Mouse (Mus musculus): ENCODE measurements at regions not wholly inside any gene's neighbourhood (a gene's known extent, or its start where the extent isn't known, plus 50 kb on each side); places are given as distances from the start of the nearest gene placed in this dataset.

GRCm38 (mm10) chr14:100792094-100792493 lies 408.0 kb downstream of the Prr30 start:
- DNase-seq (ENCODE audit: low read depth, low spot score) = no peak

GRCm38 (mm10) chr14:100781882-100782281 lies 418.2 kb downstream of the Prr30 start:
- DNase-seq (ENCODE audit: low read depth, low spot score) = no peak

DNA sequence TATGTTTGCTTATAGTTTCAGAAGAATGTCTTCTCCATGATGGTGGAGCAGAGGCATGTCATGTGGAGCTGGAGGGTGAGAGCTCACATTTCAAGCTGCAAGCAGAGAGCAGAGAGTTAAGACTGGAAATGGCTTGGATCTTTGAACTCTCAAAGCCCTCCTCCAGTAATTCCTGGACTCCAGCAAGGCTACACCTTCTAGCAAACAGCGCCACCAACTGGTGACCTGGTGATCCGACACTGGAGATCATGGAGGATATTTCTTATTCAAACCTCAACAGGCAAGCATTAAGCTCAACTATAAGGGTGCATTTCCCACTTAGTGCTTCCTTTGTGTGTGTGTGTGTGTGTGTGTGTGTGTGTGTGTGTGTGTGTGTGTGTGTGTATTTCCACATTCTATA lies 446.2 kb downstream of the Prr30 start:
- peak; percentile 13 for DNase-seq (ENCODE audit: low read depth, low spot score)

DNA sequence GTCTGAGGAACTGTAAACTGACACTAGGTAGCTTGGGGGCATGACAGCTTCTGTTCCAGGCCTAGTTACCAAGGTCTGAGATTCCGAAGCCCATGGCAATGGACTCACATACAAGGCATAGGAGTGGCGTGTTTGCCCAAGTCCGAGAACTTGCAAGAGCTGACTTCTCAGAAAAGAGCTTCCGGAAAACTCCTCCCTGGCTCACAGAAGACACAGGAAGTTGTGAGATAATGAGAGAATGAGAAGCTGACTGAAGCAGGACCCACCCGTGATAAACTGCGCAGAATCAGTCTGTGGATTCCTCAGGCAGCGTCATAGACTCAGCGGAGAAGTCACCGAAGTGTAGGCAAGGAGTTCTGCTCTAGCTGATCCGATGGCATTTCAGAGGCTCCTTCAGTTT lies 447.4 kb downstream of the Prr30 start:
- DNase-seq (ENCODE audit: low read depth, low spot score) = no peak

GRCm38 (mm10) chr14:100749737-100750541 lies 450.2 kb downstream of the Prr30 start:
- no peak for DNase-seq (ENCODE audit: low read depth, low spot score)

GRCm38 (mm10) chr14:100735276-100735675 lies 450.8 kb upstream of the Klf12 start:
- DNase-seq (ENCODE audit: low read depth, low spot score) = no peak

- no peak for DNase-seq (ENCODE audit: low read depth, low spot score)
These were observed 444.0 kb upstream of the Klf12 start for GRCm38 (mm10) chr14:100728433-100728832.

DNA sequence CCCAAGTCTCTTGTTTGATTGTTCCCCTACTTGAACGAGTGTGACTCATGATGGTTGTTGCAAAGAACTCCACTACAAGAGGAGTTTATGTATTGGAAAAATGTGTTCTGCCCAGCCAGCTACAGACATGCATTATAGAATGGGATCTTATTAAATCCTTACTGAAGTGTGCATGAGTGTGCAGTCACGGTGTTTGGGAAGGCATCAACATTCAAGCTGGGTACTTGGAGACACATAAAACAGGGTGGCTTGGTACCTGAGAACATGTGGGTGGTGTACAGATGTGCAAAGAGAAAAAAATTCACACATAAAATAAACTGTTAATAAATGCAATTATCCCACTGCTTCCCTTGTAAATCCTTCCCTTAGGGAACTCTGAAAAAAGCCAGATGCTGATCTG lies 443.2 kb upstream of the Klf12 start:
- no peak for DNase-seq (ENCODE audit: low read depth, low spot score)

GRCm38 (mm10) chr14:100724962-100725361 lies 440.5 kb upstream of the Klf12 start:
- DNase-seq (ENCODE audit: low read depth, low spot score) = no peak

- DNase-seq (ENCODE audit: low read depth, low spot score) = no peak
These were observed 436.2 kb upstream of the Klf12 start for GRCm38 (mm10) chr14:100720667-100721066.

DNA sequence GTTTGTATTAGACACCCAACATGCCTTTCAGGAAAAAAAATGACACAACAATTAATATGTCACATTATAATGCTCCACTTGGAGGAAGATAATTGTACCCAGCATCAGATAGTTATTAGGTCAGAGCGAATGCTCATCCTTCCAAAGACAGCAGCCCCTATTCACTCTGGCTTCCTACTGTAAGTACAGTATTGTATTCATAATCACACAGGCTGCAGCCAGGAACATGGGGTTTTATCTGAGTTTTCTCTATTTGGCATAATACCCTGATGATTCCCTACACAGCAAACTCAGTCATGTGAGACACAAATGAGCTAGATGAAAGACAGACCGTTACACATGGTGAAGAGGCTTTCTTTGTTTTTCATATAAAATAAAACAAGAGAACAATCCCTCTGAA lies 430.5 kb upstream of the Klf12 start:
- DNase-seq (ENCODE audit: low read depth, low spot score) = no peak

DNA sequence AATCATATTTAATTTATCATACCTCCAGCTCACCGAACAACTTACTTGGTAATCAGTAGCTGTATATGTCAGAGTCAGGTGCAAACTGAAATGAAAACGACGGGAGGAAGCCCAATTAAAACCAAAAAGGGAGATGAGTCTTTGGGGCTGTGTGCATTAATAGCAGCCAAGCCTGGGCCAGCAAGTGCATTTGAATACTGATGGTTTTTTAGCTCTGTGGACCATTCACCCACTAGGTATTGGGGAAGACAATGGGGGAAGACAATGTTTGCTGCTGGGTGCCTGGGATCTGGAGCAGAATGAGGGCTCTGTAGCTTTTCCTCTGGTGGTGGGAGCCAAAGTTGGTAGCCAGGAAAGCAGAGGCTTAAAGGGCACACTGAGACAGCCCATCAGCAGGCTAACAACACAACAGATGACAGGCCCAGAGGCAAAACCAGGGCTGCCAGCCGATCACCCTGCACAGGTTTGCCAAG lies 429.6 kb upstream of the Klf12 start:
- no peak for DNase-seq (ENCODE audit: low read depth, low spot score)

GRCm38 (mm10) chr14:100713592-100713991 lies 429.1 kb upstream of the Klf12 start:
- DNase-seq (ENCODE audit: low read depth, low spot score) = no peak

- DNase-seq (ENCODE audit: low read depth, low spot score) = no peak
These were observed 381.0 kb upstream of the Klf12 start for GRCm38 (mm10) chr14:100665361-100665955.

DNA sequence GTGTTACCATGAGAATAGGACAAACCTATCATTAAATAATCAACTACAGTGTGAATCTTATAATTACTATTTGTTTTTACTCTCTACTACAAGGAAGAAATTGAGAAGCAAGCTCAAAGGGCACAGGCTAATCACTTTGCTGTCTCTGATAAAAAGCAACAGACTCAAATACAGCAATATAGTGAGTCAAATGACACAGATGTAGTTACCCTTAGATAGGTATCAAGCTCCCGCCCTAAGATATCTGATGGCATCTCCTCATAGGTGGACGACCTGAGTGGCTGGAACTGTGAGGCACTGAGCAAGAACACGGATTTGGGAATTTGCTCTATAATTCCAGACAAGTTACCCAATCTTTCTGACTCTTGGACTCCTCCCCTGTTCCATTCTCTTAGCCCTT lies 379.7 kb upstream of the Klf12 start:
- DNase-seq (ENCODE audit: low read depth, low spot score) = no peak

GRCm38 (mm10) chr14:100642076-100642475 lies 357.6 kb upstream of the Klf12 start:
- DNase-seq (ENCODE audit: low read depth, low spot score) = no peak

DNA sequence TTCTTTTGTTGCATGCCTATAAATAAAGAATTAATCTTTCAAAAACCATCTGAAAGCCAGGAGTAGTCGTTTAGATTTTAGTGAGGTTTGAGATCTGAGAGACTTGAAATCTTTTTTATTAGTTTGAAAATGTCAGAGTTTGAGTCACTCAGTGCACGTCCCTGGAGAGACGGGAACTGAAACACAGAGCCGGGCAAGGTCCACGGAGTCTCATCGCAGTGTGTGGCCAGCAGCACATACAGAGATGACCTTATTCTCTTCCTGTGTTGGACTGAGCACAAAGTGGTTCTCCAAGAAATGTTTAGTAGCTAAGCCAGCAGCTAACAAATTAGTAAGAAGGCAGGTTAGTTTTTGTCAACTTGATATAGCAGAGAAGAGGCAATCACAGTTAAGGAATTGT lies 350.0 kb upstream of the Klf12 start:
- no peak for DNase-seq (ENCODE audit: low read depth, low spot score)

- no peak for DNase-seq (ENCODE audit: low read depth, low spot score)
These were observed 347.2 kb upstream of the Klf12 start for GRCm38 (mm10) chr14:100631676-100632075.

DNA sequence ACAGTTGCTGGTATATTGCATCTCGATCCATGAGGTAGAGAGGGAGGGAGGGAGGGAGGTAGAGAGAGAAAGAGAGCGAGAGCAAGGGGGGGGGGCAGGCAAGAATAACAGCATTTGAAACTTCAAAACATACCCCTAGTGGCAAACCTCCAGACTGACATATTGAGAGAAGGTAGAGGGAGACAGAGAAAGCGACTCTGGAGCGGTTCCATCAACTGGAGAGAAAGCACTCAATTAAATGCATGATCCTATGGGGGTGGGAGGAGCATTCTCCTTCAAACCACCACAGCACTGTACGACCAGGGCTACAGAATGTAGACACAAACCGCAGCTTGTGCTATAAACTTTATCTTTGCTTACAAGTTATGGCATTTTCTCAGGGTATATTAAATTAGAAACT lies 345.7 kb upstream of the Klf12 start:
- DNase-seq (ENCODE audit: low read depth, low spot score) = no peak

- no peak for DNase-seq (ENCODE audit: low read depth, low spot score)
These were observed 343.0 kb upstream of the Klf12 start for GRCm38 (mm10) chr14:100627523-100627922.

DNA sequence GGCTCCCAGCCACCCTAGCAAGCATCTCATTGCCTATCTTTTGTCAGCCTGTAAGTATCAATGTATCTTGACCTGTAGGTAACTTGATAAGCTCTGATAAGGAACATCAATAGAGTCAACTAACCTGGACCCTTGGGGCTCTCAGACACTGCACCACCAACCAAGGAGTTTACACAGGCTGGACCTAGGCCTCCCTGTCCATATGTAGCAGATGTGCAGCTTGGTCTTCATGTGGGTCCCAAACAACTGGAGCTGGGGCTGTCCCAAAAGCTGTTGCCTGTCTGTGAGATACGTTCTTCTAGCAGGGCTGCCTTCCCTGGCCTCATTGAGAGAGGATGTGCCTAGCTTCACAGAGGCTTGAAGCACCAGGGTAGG lies 335.2 kb upstream of the Klf12 start:
- no peak for DNase-seq (ENCODE audit: low read depth, low spot score)

DNA sequence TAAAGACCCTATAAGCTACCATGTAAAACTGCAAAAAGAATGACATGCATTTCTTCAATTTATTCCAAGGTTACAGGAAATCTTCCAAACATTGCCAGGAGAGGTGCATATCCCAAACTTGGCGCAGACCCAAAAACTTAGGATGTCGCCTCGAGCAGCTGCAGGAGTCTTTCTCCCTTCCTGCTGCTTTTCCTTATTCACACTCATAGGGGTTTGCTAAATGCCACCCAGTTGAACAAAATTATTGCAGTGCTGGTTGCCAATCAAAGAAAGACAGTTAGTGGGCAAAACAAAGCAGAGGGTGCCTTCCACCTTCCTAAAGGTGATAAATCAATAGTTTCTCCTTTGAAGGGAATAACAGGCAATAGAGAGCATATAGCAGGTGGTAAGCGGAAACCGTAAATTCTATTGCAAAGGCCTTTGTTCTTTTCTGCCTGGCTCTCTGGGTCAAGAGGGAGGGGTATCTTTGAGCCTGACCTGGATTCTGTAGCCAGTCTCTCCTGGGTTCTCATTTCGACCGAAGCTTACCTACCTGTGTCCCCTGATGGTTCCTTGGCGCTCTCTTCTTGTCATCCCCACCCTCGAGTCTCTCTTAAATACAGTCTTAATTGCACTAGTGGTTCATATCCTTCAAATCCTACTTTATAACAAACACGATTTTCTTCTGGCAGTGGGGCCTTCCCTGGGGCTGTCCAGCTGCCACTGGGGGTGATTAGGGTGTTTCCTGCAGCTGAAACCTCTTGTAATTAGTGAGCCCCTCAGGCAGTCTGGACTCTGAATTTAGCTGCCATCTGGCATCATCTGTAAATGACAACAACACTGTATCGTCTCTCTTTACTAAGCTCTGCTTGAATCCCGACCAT lies 334.5 kb upstream of the Klf12 start:
- DNase-seq (ENCODE audit: low read depth, low spot score) = no peak
